Mouse (Mus musculus) liver, embryonic 12.5 days (tissue): ENCODE measurements around the gene Magi2. TPM values are rescaled to one million over a fixed set of nuclear protein-coding genes. Genes with fewer than 3 reads are reported as not detected.
A peak's percentile ranks its signal among the peaks of the same experiment; 100 is the strongest.

ENCODE experiments used
- ATAC-seq: fragments of 200-750 bp; cut with Nextera tagmentation; 2 replicates; pipeline ENCODE4 v1.8.0; 2017; ENCODE audit warnings: moderate number of reproducible peaks, mild to moderate bottlenecking, moderate library complexity
- H3K27ac ChIP-seq: fragments of 300-500 bp; sonication (generic); 2 replicates; pipeline ENCODE4 v1.5.1; 2016; ENCODE audit warnings: mild to moderate bottlenecking
- H3K27me3 ChIP-seq: fragments of 300-500 bp; sonication (generic); replicated peaks from 2 replicates; pipeline ENCODE4 v1.6.1; 2016; ENCODE audit warnings: mild to moderate bottlenecking, moderate library complexity
- H3K36me3 ChIP-seq: fragments of 300-500 bp; sonication (generic); 2 replicates; pipeline ENCODE4 v1.6.1; 2016; ENCODE audit warnings: mild to moderate bottlenecking, moderate library complexity
- H3K4me1 ChIP-seq: fragments of 300-500 bp; sonication (generic); 2 replicates; pipeline ENCODE4 v1.6.1; 2016
- H3K4me2 ChIP-seq: fragments of 300-500 bp; sonication (generic); 2 replicates; pipeline ENCODE4 v1.6.1; 2016; ENCODE audit warnings: mild to moderate bottlenecking, moderate library complexity
- H3K4me3 ChIP-seq: fragments of 300-500 bp; sonication (generic); 2 replicates; pipeline ENCODE4 v1.5.1; 2016; ENCODE audit warnings: mild to moderate bottlenecking, moderate library complexity
- H3K9ac ChIP-seq: fragments of 300-500 bp; sonication (generic); 2 replicates; pipeline ENCODE4 v1.6.1; 2016; ENCODE audit warnings: mild to moderate bottlenecking, moderate library complexity
- H3K9me3 ChIP-seq: fragments of 300-500 bp; sonication (generic); replicated peaks from 2 replicates; pipeline ENCODE4 v1.6.1; 2016; ENCODE audit warnings: mild to moderate bottlenecking, moderate library complexity
- WGBS: fragments of 180-500 bp; shearing (Covaris S2); methylation state at CpG from one replicate; pipeline ENCODE4 v1.1.7; 2016; ENCODE audit not compliant: insufficient replicate concordance; 5-methylcytosine and 5-hydroxymethylcytosine counted together
- polyA plus RNA-seq: library from polyadenylated mRNA; unstranded; fragments of >200 nt; fragmentation: Nextera tagmentation; extraction: Ambion mirVana; gene quantifications from 2 replicates; pipeline ENCODE4 v1.2.1, GENCODE M21; 2016

Magi2 gene
- polyA plus RNA-seq, result 0.77 and 0.85 TPM in 2 replicates

GRCm38 (mm10) chr5:19226866-19227243 is at the start of gene Magi2:
Gene Magi2, plus strand, starts transcription at chr5:19227036.
- peaks cover 30% of the 10 kb centered on the region for H3K27me3 ChIP-seq
- 0 out of 2 replicates have a peak within 1 kb of the TSS, but pooled peaks have one; percentile 1 for H3K27ac ChIP-seq
- no peak within 1 kb of the TSS; the same call in 1 of the 2 replicates for H3K9ac ChIP-seq
- 2% methylated on average over 20 of the region's 26 CpGs for WGBS
- H3K9me3 ChIP-seq, result no peaks in the 10 kb centered on the region
- peak within 1 kb of the TSS; percentile 42 for H3K4me3 ChIP-seq
- 0 out of 2 replicates have a peak, but pooled peaks have one; percentile 13 for ATAC-seq
- no peaks in the 10 kb centered on the region for H3K4me1 ChIP-seq
- H3K36me3 ChIP-seq, result no peaks in the 10 kb centered on the region
- H3K4me2 ChIP-seq, result peak within 1 kb of the TSS; percentile 64

GRCm38 (mm10) chr5:19178594-19178993 is 48.2 kb upstream of the Magi2 start:
- H3K27ac ChIP-seq, result no peak overlapping the region
- H3K4me3 ChIP-seq, result no peak overlapping the region
- no peaks in the 10 kb centered on the region for H3K27me3 ChIP-seq
- H3K36me3 ChIP-seq, result no peaks in the 10 kb centered on the region
- H3K4me2 ChIP-seq, result no peak overlapping the region
- no peaks in the 10 kb centered on the region for H3K4me1 ChIP-seq
- WGBS, result 64% methylated on average over 6 of the region's 6 CpGs
- no peak for ATAC-seq
- H3K9ac ChIP-seq, result no peak overlapping the region
- no peaks in the 10 kb centered on the region for H3K9me3 ChIP-seq

- Histone ChIP-seq H3K4me1 (no peaks in the 10 kb centered on the region), H3K27ac (no peak overlapping the region), H3K9me3 (no peaks in the 10 kb centered on the region), H3K4me2 (no peak overlapping the region), H3K9ac (no peak overlapping the region), H3K27me3 (no peaks in the 10 kb centered on the region), H3K4me3 (no peak overlapping the region), H3K36me3 (no peaks in the 10 kb centered on the region)
- 63% methylated on average over 2 of the region's 2 CpGs for WGBS
- no peak for ATAC-seq
Observed at GRCm38 (mm10) chr5:19186175-19186574, 40.7 kb upstream of the Magi2 start.

- Histone ChIP-seq H3K27ac (no peak overlapping the region), H3K27me3 (no peaks in the 10 kb centered on the region), H3K36me3 (no peaks in the 10 kb centered on the region), H3K4me2 (no peak overlapping the region), H3K4me3 (no peak overlapping the region), H3K9ac (no peak overlapping the region), H3K4me1 (no peaks in the 10 kb centered on the region), H3K9me3 (no peaks in the 10 kb centered on the region)
- no peak for ATAC-seq
- 66% methylated on average over 3 of the region's 3 CpGs for WGBS
Observed at GRCm38 (mm10) chr5:19211665-19212064, 15.2 kb upstream of the Magi2 start.

- no peak overlapping the region; the same call in 1 of the 2 replicates for H3K9ac ChIP-seq
- no peaks in the 10 kb centered on the region for H3K36me3 ChIP-seq
- 4% methylated on average over 39 of the region's 51 CpGs for WGBS
- 0 out of 2 replicates have a peak overlapping the region, but pooled peaks have one; percentile 1 for H3K27ac ChIP-seq
- H3K4me2 ChIP-seq, result peak overlapping the region; percentile 64
- no peaks in the 10 kb centered on the region for H3K4me1 ChIP-seq
- peaks cover 30% of the 10 kb centered on the region for H3K27me3 ChIP-seq
- H3K4me3 ChIP-seq, result peak overlapping the region; percentile 42
- H3K9me3 ChIP-seq, result no peaks in the 10 kb centered on the region
- peak; percentile 54 for ATAC-seq
Observed at GRCm38 (mm10) chr5:19226144-19226865, 531 bp upstream of the Magi2 start.

- Histone ChIP-seq H3K27ac (no peak overlapping the region), H3K4me2 (peak overlapping the region; percentile 64), H3K9ac (no peak overlapping the region), H3K4me1 (no peaks in the 10 kb centered on the region), H3K4me3 (peak overlapping the region; percentile 42), H3K27me3 (peaks cover 30% of the 10 kb centered on the region), H3K9me3 (no peaks in the 10 kb centered on the region), H3K36me3 (no peaks in the 10 kb centered on the region)
- ATAC-seq, result no peak
- 1% methylated on average over 21 of the region's 21 CpGs for WGBS
Observed at GRCm38 (mm10) chr5:19227281-19227680, 445 bp downstream of the Magi2 start.

- peaks cover 30% of the 10 kb centered on the region for H3K27me3 ChIP-seq
- H3K4me3 ChIP-seq, result peak overlapping the region; percentile 42
- no peaks in the 10 kb centered on the region for H3K9me3 ChIP-seq
- no peak overlapping the region for H3K27ac ChIP-seq
- H3K4me1 ChIP-seq, result no peaks in the 10 kb centered on the region
- no peaks in the 10 kb centered on the region for H3K36me3 ChIP-seq
- ATAC-seq, result no peak
- H3K9ac ChIP-seq, result no peak overlapping the region
- H3K4me2 ChIP-seq, result peak overlapping the region; percentile 64
- WGBS, result 3% methylated on average over 14 of the region's 14 CpGs
Observed at GRCm38 (mm10) chr5:19227791-19228331, 1.0 kb downstream of the Magi2 start.

- no peaks in the 10 kb centered on the region for H3K4me1 ChIP-seq
- no peaks in the 10 kb centered on the region for H3K27me3 ChIP-seq
- no peak overlapping the region for H3K4me3 ChIP-seq
- H3K36me3 ChIP-seq, result no peaks in the 10 kb centered on the region
- H3K27ac ChIP-seq, result no peak overlapping the region
- H3K4me2 ChIP-seq, result no peak overlapping the region
- H3K9ac ChIP-seq, result no peak overlapping the region
- H3K9me3 ChIP-seq, result no peaks in the 10 kb centered on the region
- no peak for ATAC-seq
Observed at GRCm38 (mm10) chr5:19241797-19242196, 15.0 kb downstream of the Magi2 start.

- Histone ChIP-seq H3K27ac (no peak overlapping the region), H3K4me1 (no peaks in the 10 kb centered on the region), H3K36me3 (no peaks in the 10 kb centered on the region), H3K9ac (no peak overlapping the region), H3K9me3 (no peaks in the 10 kb centered on the region), H3K4me3 (no peak overlapping the region), H3K4me2 (no peak overlapping the region), H3K27me3 (no peaks in the 10 kb centered on the region)
- WGBS, result 44% methylated on average over 2 of the region's 2 CpGs
- ATAC-seq, result no peak
Observed at GRCm38 (mm10) chr5:19246426-19246825, 19.6 kb downstream of the Magi2 start.

GRCm38 (mm10) chr5:19247266-19247665 is 20.4 kb downstream of the Magi2 start:
- ATAC-seq, result no peak
- 66% methylated on average over 3 of the region's 3 CpGs for WGBS
- Histone ChIP-seq H3K4me1 (no peaks in the 10 kb centered on the region), H3K36me3 (no peaks in the 10 kb centered on the region), H3K9ac (no peak overlapping the region), H3K27me3 (no peaks in the 10 kb centered on the region), H3K27ac (no peak overlapping the region), H3K9me3 (no peaks in the 10 kb centered on the region), H3K4me2 (no peak overlapping the region), H3K4me3 (no peak overlapping the region)

- H3K9me3 ChIP-seq, result no peaks in the 10 kb centered on the region
- no peaks in the 10 kb centered on the region for H3K4me1 ChIP-seq
- 43% methylated on average over 5 of the region's 5 CpGs for WGBS
- ATAC-seq, result no peak
- H3K9ac ChIP-seq, result no peak overlapping the region
- H3K4me2 ChIP-seq, result no peak overlapping the region
- H3K36me3 ChIP-seq, result no peaks in the 10 kb centered on the region
- H3K27ac ChIP-seq, result no peak overlapping the region
- no peaks in the 10 kb centered on the region for H3K27me3 ChIP-seq
- H3K4me3 ChIP-seq, result no peak overlapping the region
Observed at GRCm38 (mm10) chr5:19262816-19263215, 36.0 kb downstream of the Magi2 start.

GRCm38 (mm10) chr5:19264627-19265026 is 37.8 kb downstream of the Magi2 start:
- Histone ChIP-seq H3K9ac (no peak overlapping the region), H3K4me1 (no peaks in the 10 kb centered on the region), H3K9me3 (no peaks in the 10 kb centered on the region), H3K27ac (no peak overlapping the region), H3K4me2 (no peak overlapping the region), H3K27me3 (no peaks in the 10 kb centered on the region), H3K4me3 (no peak overlapping the region), H3K36me3 (no peaks in the 10 kb centered on the region)
- WGBS, result 48% methylated on average over 2 of the region's 2 CpGs
- ATAC-seq, result no peak
